Mouse (Mus musculus): Measurements from ENCODE around the gene Mbnl1.

Gene Mbnl1

GRCm38 (mm10) chr3:60571493-60571892 lies 98.9 kb downstream of the Mbnl1 start:
- no peak for DNase-seq

GRCm38 (mm10) chr3:60574199-60574598 lies 101.6 kb downstream of the Mbnl1 start:
- no peak for DNase-seq

- no peak for DNase-seq
These were observed 102.4 kb downstream of the Mbnl1 start for GRCm38 (mm10) chr3:60574849-60575524.

- DNase-seq = no peak
These were observed 103.3 kb downstream of the Mbnl1 start for GRCm38 (mm10) chr3:60575945-60576344.

GRCm38 (mm10) chr3:60576366-60577046 lies 103.9 kb downstream of the Mbnl1 start:
- no peak for DNase-seq

- DNase-seq = no peak
These were observed 107.2 kb downstream of the Mbnl1 start for GRCm38 (mm10) chr3:60579880-60580279.

- DNase-seq = no peak
These were observed 108.1 kb downstream of the Mbnl1 start for GRCm38 (mm10) chr3:60580699-60581098.

- DNase-seq = no peak
These were observed 109.5 kb downstream of the Mbnl1 start for GRCm38 (mm10) chr3:60582154-60582553.

- DNase-seq = no peak
These were observed 110.0 kb downstream of the Mbnl1 start for GRCm38 (mm10) chr3:60582620-60583019.

GRCm38 (mm10) chr3:60584704-60585103 lies 112.1 kb downstream of the Mbnl1 start:
- DNase-seq = no peak

- no peak for DNase-seq
These were observed 113.4 kb downstream of the Mbnl1 start for GRCm38 (mm10) chr3:60586046-60586445.

GRCm38 (mm10) chr3:60587149-60587548 lies 114.5 kb downstream of the Mbnl1 start:
- no peak for DNase-seq

- no peak for DNase-seq
These were observed 116.7 kb downstream of the Mbnl1 start for GRCm38 (mm10) chr3:60589361-60589760.

GRCm38 (mm10) chr3:60595606-60596005 lies 123.0 kb downstream of the Mbnl1 start:
- no peak for DNase-seq

GRCm38 (mm10) chr3:60596985-60597384 lies 124.4 kb downstream of the Mbnl1 start:
- no peak for DNase-seq

- peak; percentile 69 for DNase-seq
These were observed 129.1 kb downstream of the Mbnl1 start for GRCm38 (mm10) chr3:60601686-60602085.

GRCm38 (mm10) chr3:60602923-60603549 lies 130.4 kb downstream of the Mbnl1 start:
- DNase-seq = no peak

GRCm38 (mm10) chr3:60603637-60604036 lies 131.0 kb downstream of the Mbnl1 start:
- DNase-seq = no peak

GRCm38 (mm10) chr3:60604205-60604604 lies 131.6 kb downstream of the Mbnl1 start:
- DNase-seq = no peak

- DNase-seq = no peak
These were observed 136.3 kb downstream of the Mbnl1 start for GRCm38 (mm10) chr3:60608952-60609403.

GRCm38 (mm10) chr3:60611839-60612238 lies 139.2 kb downstream of the Mbnl1 start:
- DNase-seq = peak; percentile 53

GRCm38 (mm10) chr3:60613121-60613520 lies 140.5 kb downstream of the Mbnl1 start:
- no peak for DNase-seq

- DNase-seq = no peak
These were observed 141.9 kb downstream of the Mbnl1 start for GRCm38 (mm10) chr3:60614516-60614915.

GRCm38 (mm10) chr3:60615057-60615606 lies 142.5 kb downstream of the Mbnl1 start:
- DNase-seq = no peak
